Mouse (Mus musculus) olfactory bulb, adult 2 months (tissue): Measurements from ENCODE around the gene Fibp.

Source experiments
- CTCF ChIP-seq: fragments of 200-500 bp; IDR thresholded peaks from 2 replicates; pipeline ENCODE4 v1.5.1; 2012; ENCODE audit warnings: low read depth, mild to moderate bottlenecking, low read length, moderate library complexity; ENCODE audit not compliant: insufficient read depth
- POLR2A ChIP-seq: fragments of 200-500 bp; IDR thresholded peaks from 2 replicates; pipeline ENCODE4 v1.6.1; 2012; ENCODE audit warnings: mild to moderate bottlenecking, low read depth, low read length, moderate library complexity; ENCODE audit not compliant: insufficient read depth

- TF ChIP-seq CTCF: no peak
- no peak for TF ChIP-seq POLR2A
Measured at GRCm38 (mm10) chr19:5457746-5458442, 2.5 kb upstream of the Fibp start, which contains the start of gene Ccdc85b.
